Mouse (Mus musculus) midbrain, embryonic 14.5 days (tissue): ENCODE measurements at regions not wholly inside any gene's neighbourhood (a gene's known extent, or its start where the extent isn't known, plus 50 kb on each side); places are given as distances from the start of the nearest gene placed in this dataset.

Experiments
- ATAC-seq: fragments of 200-750 bp; cut with Nextera tagmentation; 2 replicates; pipeline ENCODE4 v1.8.0; 2017; ENCODE audit warnings: moderate number of reproducible peaks, moderate library complexity; ENCODE audit not compliant: low FRiP score, low TSS enrichment
- DNase-seq: peaks from one replicate; pipeline ENCODE4 v3.0.0-alpha.2; 2015
- H3K27ac ChIP-seq: fragments of 300-500 bp; sonication (generic); replicated peaks from 2 replicates; pipeline ENCODE4 v1.5.1; 2014; ENCODE audit warnings: mild to moderate bottlenecking, low read depth, low read length, moderate library complexity
- H3K27me3 ChIP-seq: fragments of 300-500 bp; sonication (generic); 2 replicates; pipeline ENCODE4 v1.6.1; 2014; ENCODE audit warnings: low read length, control low read depth, mixed read lengths; ENCODE audit not compliant: control insufficient read depth, insufficient read depth
- H3K36me3 ChIP-seq: fragments of 300-500 bp; sonication (generic); 2 replicates; pipeline ENCODE4 v1.6.1; 2014; ENCODE audit warnings: low read length, control low read depth; ENCODE audit not compliant: control insufficient read depth, insufficient read depth
- H3K4me1 ChIP-seq: fragments of 300-500 bp; sonication (generic); 2 replicates; pipeline ENCODE4 v1.6.1; 2014; ENCODE audit warnings: mild to moderate bottlenecking, antibody characterized with exemption, low read length, control low read depth; ENCODE audit not compliant: control insufficient read depth, insufficient read depth
- H3K4me2 ChIP-seq: fragments of 300-500 bp; sonication (generic); 2 replicates; pipeline ENCODE4 v1.6.1; 2014; ENCODE audit warnings: mild to moderate bottlenecking, low read length, moderate library complexity
- H3K4me3 ChIP-seq: fragments of 300-500 bp; sonication (generic); replicated peaks from 2 replicates; pipeline ENCODE4 v1.5.1; 2014; ENCODE audit warnings: low read depth, low read length
- H3K9ac ChIP-seq: fragments of 300-500 bp; sonication (generic); replicated peaks from 2 replicates; pipeline ENCODE4 v1.6.1; 2014; ENCODE audit warnings: mild to moderate bottlenecking, low read length, moderate library complexity
- H3K9me3 ChIP-seq: fragments of 300-500 bp; sonication (generic); 2 replicates; pipeline ENCODE4 v1.6.1; 2016; ENCODE audit warnings: low read length, control low read depth, mixed read lengths; ENCODE audit not compliant: control insufficient read depth
- WGBS: fragments of 180-500 bp; shearing (Covaris S2); extraction: QIAGEN DNeasy Blood & Tissue Kit; methylation state at CpG from one replicate; pipeline ENCODE4 v1.1.7; 2014; 5-methylcytosine and 5-hydroxymethylcytosine counted together

GRCm38 (mm10) chr2:178542032-178542431 lies 111.7 kb downstream of the Cdh26 start:
- 23% methylated on average over 2 of the region's 2 CpGs for WGBS
- no peaks in the 10 kb centered on the region for H3K9me3 ChIP-seq
- ATAC-seq, result no peak
- peak; percentile 61 for DNase-seq
- peaks cover 8% of the 10 kb centered on the region; the same call in 1 of the 2 replicates for H3K4me1 ChIP-seq
- no peaks in the 10 kb centered on the region for H3K27me3 ChIP-seq
- no peaks in the 10 kb centered on the region for H3K36me3 ChIP-seq
- H3K27ac ChIP-seq, result no peak overlapping the region
- H3K9ac ChIP-seq, result no peak overlapping the region
- no peak overlapping the region for H3K4me3 ChIP-seq
- H3K4me2 ChIP-seq, result no peak overlapping the region

- no peaks in the 10 kb centered on the region for H3K36me3 ChIP-seq
- no peak overlapping the region for H3K4me3 ChIP-seq
- ATAC-seq (no peak), DNase-seq (no peak)
- H3K27ac ChIP-seq, result no peak overlapping the region
- H3K9me3 ChIP-seq, result no peaks in the 10 kb centered on the region
- peaks cover 8% of the 10 kb centered on the region; the same call in 1 of the 2 replicates for H3K4me1 ChIP-seq
- H3K27me3 ChIP-seq, result no peaks in the 10 kb centered on the region
- 87% methylated on average over 1 of the region's 1 CpGs for WGBS
- no peak overlapping the region for H3K9ac ChIP-seq
- no peak overlapping the region for H3K4me2 ChIP-seq
These were observed 114.1 kb downstream of the Cdh26 start for GRCm38 (mm10) chr2:178544411-178544810.

GRCm38 (mm10) chr2:178545601-178546352 lies 115.4 kb downstream of the Cdh26 start:
- Histone ChIP-seq H3K9ac (no peak overlapping the region), H3K27ac (no peak overlapping the region; the same call in 1 of the 2 replicates)
- WGBS, result 49% methylated on average over 15 of the region's 15 CpGs

GRCm38 (mm10) chr2:178546353-178546720 lies 116.0 kb downstream of the Cdh26 start:
- Histone ChIP-seq H3K36me3 (no peaks in the 10 kb centered on the region), H3K9ac (no peak overlapping the region), H3K27ac (no peak overlapping the region), H3K9me3 (no peaks in the 10 kb centered on the region), H3K4me2 (no peak overlapping the region), H3K4me1 (peaks cover 8% of the 10 kb centered on the region; the same call in 1 of the 2 replicates), H3K27me3 (no peaks in the 10 kb centered on the region), H3K4me3 (no peak overlapping the region)
- 95% methylated on average over 3 of the region's 3 CpGs for WGBS
- DNase-seq, result no peak
- ATAC-seq, result no peak

More at GRCm38 (mm10) chr2:178545601-178546352, 115.4 kb downstream of the Cdh26 start:
- no peak overlapping the region for H3K4me3 ChIP-seq
- H3K36me3 ChIP-seq, result no peaks in the 10 kb centered on the region
- DNase-seq, result peak; percentile 30
- H3K27me3 ChIP-seq, result no peaks in the 10 kb centered on the region
- no peak overlapping the region for H3K4me2 ChIP-seq
- ATAC-seq, result no peak
- peaks cover 8% of the 10 kb centered on the region; the same call in 1 of the 2 replicates for H3K4me1 ChIP-seq
- no peaks in the 10 kb centered on the region for H3K9me3 ChIP-seq

GRCm38 (mm10) chr2:178546888-178547287 lies 116.6 kb downstream of the Cdh26 start:
- ATAC-seq (no peak), DNase-seq (no peak)
- Histone ChIP-seq H3K27ac (no peak overlapping the region), H3K36me3 (no peaks in the 10 kb centered on the region), H3K4me1 (peaks cover 8% of the 10 kb centered on the region; the same call in 1 of the 2 replicates), H3K9me3 (no peaks in the 10 kb centered on the region), H3K4me3 (no peak overlapping the region), H3K9ac (no peak overlapping the region), H3K4me2 (no peak overlapping the region), H3K27me3 (no peaks in the 10 kb centered on the region)
- WGBS, result 81% methylated on average over 3 of the region's 3 CpGs

- no peak for ATAC-seq
- H3K9ac ChIP-seq, result no peak overlapping the region
- H3K9me3 ChIP-seq, result no peaks in the 10 kb centered on the region
- H3K4me1 ChIP-seq, result peaks cover 8% of the 10 kb centered on the region; the same call in 1 of the 2 replicates
- no peak for DNase-seq
- no peak overlapping the region for H3K4me3 ChIP-seq
- H3K27ac ChIP-seq, result no peak overlapping the region
- H3K36me3 ChIP-seq, result no peaks in the 10 kb centered on the region
- WGBS, result 86% methylated on average over 6 of the region's 6 CpGs
- H3K27me3 ChIP-seq, result no peaks in the 10 kb centered on the region
- no peak overlapping the region for H3K4me2 ChIP-seq
These were observed 118.6 kb downstream of the Cdh26 start for GRCm38 (mm10) chr2:178548937-178549336.

GRCm38 (mm10) chr2:178553736-178554135 lies 123.4 kb downstream of the Cdh26 start:
- 68% methylated on average over 4 of the region's 4 CpGs for WGBS

GRCm38 (mm10) chr2:178555692-178556340 lies 125.5 kb downstream of the Cdh26 start:
- Histone ChIP-seq H3K4me3 (no peak overlapping the region), H3K4me2 (no peak overlapping the region), H3K4me1 (no peaks in the 10 kb centered on the region), H3K27me3 (no peaks in the 10 kb centered on the region), H3K9ac (no peak overlapping the region), H3K27ac (no peak overlapping the region), H3K9me3 (no peaks in the 10 kb centered on the region), H3K36me3 (no peaks in the 10 kb centered on the region)
- DNase-seq (no peak), ATAC-seq (no peak)
- 73% methylated on average over 3 of the region's 3 CpGs for WGBS

More at GRCm38 (mm10) chr2:178553736-178554135, 123.4 kb downstream of the Cdh26 start:
- H3K27me3 ChIP-seq, result no peaks in the 10 kb centered on the region
- no peak overlapping the region for H3K4me3 ChIP-seq
- no peaks in the 10 kb centered on the region for H3K36me3 ChIP-seq
- no peak overlapping the region for H3K27ac ChIP-seq
- no peak overlapping the region for H3K9ac ChIP-seq
- no peak for DNase-seq
- no peak overlapping the region for H3K4me2 ChIP-seq
- no peaks in the 10 kb centered on the region for H3K9me3 ChIP-seq
- no peak for ATAC-seq
- no peaks in the 10 kb centered on the region for H3K4me1 ChIP-seq

- Histone ChIP-seq H3K27ac (no peak overlapping the region), H3K4me1 (no peaks in the 10 kb centered on the region), H3K36me3 (no peaks in the 10 kb centered on the region), H3K27me3 (no peaks in the 10 kb centered on the region), H3K9me3 (no peaks in the 10 kb centered on the region), H3K4me2 (no peak overlapping the region), H3K4me3 (no peak overlapping the region), H3K9ac (no peak overlapping the region)
- DNase-seq (no peak), ATAC-seq (no peak)
- 71% methylated on average over 9 of the region's 9 CpGs for WGBS
These were observed 127.6 kb downstream of the Cdh26 start for GRCm38 (mm10) chr2:178557934-178558333.
